Mouse (Mus musculus): Measurements from ENCODE around the gene Hpgd. TPM values are rescaled to one million over a fixed set of nuclear protein-coding genes. Genes with fewer than 3 reads are reported as not detected.
"Not testable (repeated sequence)": the region's sequence is repeated elsewhere in the genome, so short reads cannot be mapped to it uniquely, and the experiment has no call there.

Gene Hpgd
- total RNA-seq (2014; rRNA removed) (3.7 and 4.5 TPM in 2 replicates), polyA plus RNA-seq (2015; fragmentation: Nextera tagmentation; extraction: Ambion mirVana) (4.2 and 4.9 TPM in 2 replicates)

DNA sequence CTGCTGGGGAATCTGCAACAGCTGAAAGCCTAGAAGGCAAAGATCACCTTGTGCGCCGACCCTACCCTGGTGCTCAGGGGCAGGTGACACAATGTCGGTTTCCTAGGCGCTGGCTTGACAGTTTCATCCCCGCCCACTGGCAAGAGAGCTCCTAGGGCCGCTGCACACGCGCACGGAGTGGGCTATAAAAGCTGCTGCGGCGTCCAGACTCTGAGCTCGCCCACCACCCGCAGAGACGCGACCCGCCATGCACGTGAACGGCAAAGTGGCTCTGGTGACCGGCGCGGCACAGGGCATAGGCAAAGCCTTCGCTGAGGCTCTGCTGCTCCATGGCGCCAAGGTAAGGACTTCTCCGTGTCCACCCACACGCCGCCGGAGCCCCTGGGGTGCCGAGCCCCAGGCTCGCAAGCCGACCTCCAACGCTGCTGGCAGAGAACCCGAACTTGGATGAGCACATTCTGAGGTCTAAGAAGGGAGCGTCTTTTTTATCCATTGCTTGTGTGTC is at the start of gene Hpgd:
TSS of gene Hpgd (plus strand) at position 213 of the 505 bp plus-strand sequence.
- H3K4me2 ChIP-seq (ENCODE audit: low read depth) = peak within 1 kb of the TSS; percentile 96
- H3K4me3 ChIP-seq (ENCODE audit: low read depth, low read length) = peak within 1 kb of the TSS; percentile 49
- WGBS = under 1% methylated on average over 33 of the region's 33 CpGs
- ATAC-seq (peak; percentile 74), DNase-seq (peak; percentile 46)
- no peak for TF ChIP-seq CTCF (IDR thresholded peaks at IDR 0.05; ENCODE audit: low read depth)
- peak within 1 kb of the TSS; percentile 47 for H3K9ac ChIP-seq
- no peaks in the 10 kb centered on the region for H3K27me3 ChIP-seq (ENCODE audit: insufficient read depth, low read length)
- no peaks in the 10 kb centered on the region for H3K9me3 ChIP-seq (ENCODE audit: low read length)
- no peaks in the 10 kb centered on the region for H3K36me3 ChIP-seq (ENCODE audit: insufficient read depth)
- H3K4me1 ChIP-seq (ENCODE audit: insufficient read depth) = no peaks in the 10 kb centered on the region; the same call in 1 of the 2 replicates
- H3K27ac ChIP-seq (ENCODE audit: low read depth, low read length) = no peak within 1 kb of the TSS

DNA sequence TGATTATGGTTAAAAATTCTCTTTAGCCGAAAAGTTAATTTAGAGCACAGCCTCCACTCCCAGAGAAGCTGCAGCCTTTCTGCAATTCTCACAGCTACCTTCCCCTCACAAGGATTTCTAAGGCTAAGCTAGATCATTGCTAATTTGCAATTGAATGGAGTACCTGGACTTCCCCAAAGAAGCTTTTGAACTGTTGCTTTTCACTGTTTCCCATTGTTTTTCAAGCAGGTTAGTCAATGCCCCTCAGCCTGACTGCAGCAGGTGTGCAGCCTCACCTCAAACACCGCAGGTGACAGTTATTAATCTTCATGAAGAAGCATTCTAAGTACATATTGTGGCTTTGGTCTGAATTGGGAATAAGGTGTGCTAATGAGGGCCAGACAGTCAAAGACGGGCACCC is 42.7 kb upstream of the Hpgd start:
- not testable (repeated sequence) for H3K4me2 ChIP-seq (ENCODE audit: low read depth); H3K27ac ChIP-seq (ENCODE audit: low read depth, low read length); DNase-seq; H3K27me3 ChIP-seq (ENCODE audit: insufficient read depth, low read length); H3K9me3 ChIP-seq (ENCODE audit: low read length); ATAC-seq; H3K4me3 ChIP-seq (ENCODE audit: low read depth, low read length); H3K36me3 ChIP-seq (ENCODE audit: insufficient read depth); H3K4me1 ChIP-seq (ENCODE audit: insufficient read depth); H3K9ac ChIP-seq
- 56% methylated on average over 3 of the region's 3 CpGs for WGBS

DNA sequence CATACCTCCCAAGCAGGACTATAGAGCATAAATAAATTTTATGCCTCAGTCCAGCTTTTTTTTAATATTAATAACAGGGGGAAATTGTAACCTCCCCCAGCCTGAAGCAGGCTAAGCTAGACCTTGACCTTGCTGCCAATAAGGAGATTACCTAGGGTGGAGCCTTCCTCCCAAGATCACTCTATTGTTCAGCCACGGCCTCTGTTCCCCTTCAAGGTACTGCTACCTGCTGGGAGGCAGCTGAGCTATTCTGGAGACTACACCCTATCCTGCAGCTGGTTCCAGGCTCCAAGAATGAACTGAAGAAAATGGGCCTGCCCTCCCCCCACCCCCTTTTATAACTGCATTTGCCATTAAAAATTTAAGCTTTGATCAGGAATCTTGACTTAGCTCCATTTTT is 42.1 kb upstream of the Hpgd start:
- DNase-seq = no peak
- TF ChIP-seq CTCF (IDR thresholded peaks at IDR 0.05; ENCODE audit: low read depth) = no peak
- WGBS = 55% methylated on average over 1 of the region's 1 CpGs

DNA sequence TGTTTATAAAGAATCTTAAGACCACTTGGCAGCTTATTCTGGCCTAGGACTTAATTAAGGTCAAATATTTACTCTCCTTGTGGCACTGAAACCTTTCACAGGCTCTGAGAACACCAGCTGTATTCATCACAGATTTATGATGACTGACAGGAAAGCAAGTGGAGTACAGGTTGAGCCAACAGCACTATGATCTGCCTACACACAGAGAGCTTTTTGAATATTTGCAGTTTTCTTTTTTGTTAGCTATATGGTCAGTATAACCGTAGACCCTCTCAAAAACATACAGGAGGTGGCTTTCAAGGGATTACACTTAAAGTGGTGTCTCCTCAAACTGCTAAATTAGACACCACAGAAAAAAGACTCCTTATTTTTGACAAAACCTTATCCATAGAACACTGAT is 33.2 kb upstream of the Hpgd start:
- no peak for ATAC-seq
- H3K9me3 ChIP-seq (ENCODE audit: low read length) = no peaks in the 10 kb centered on the region
- WGBS = 77% methylated on average over 1 of the region's 1 CpGs

More for the DNA sequence above, 42.1 kb upstream of the Hpgd start:
- H3K36me3 ChIP-seq (ENCODE audit: insufficient read depth) = no peaks in the 10 kb centered on the region
- no peak overlapping the region for H3K4me3 ChIP-seq (ENCODE audit: low read depth, low read length)
- no peak for ATAC-seq
- no peaks in the 10 kb centered on the region for H3K9me3 ChIP-seq (ENCODE audit: low read length)
- no peak overlapping the region for H3K4me2 ChIP-seq (ENCODE audit: low read depth)
- no peaks in the 10 kb centered on the region for H3K4me1 ChIP-seq (ENCODE audit: insufficient read depth)
- H3K27ac ChIP-seq (ENCODE audit: low read depth, low read length) = no peak overlapping the region
- H3K27me3 ChIP-seq (ENCODE audit: insufficient read depth, low read length) = no peaks in the 10 kb centered on the region
- H3K9ac ChIP-seq = no peak overlapping the region

DNA sequence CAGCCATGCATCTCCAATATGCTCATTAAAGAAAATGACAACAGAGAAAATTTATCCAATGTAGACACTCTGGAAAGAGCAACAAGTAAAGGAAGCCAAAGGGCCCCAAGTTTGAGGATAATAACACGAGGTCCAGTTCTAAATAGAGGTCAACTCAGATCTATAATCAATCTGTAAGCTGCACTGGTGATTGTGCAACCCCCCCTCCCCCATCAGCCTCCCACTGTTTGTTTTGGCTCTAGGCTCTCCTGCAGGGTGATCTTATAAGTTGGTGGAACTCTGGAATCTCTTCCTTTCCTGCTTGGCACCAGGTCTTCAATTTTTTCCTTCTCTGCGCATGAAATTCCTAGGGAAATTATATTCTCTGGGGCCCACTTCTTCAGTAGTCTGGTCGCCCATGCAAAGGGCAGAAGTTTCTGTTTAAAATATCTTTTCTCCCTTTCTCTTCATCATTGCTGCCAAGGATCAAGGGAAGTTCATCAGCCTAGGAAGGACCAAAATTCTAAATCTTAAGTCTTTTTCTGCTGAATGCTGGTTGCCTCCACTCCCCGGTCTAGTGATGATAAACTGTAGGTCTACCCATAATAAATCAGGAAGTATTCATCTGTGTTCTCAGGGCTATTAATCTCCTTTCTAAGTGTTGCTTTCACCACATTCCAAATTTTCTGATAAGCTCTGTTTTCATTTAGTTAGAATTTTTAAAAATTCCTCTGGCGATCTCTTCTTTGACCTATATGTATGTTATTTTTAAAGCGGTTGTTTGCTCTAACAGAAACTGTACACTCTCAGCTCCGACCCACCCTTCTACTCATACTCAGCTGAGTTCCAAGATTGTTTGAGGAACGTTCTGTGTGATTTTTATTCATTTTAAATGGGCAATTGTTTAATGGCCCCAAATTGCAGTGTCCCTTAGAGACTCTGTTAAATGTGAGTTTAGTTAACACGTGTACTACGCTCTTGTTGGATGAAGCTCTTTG is 24.4 kb upstream of the Hpgd start:
- Histone ChIP-seq H3K36me3 (ENCODE audit: insufficient read depth) (no peaks in the 10 kb centered on the region), H3K27ac (ENCODE audit: low read depth, low read length) (no peak overlapping the region), H3K9me3 (ENCODE audit: low read length) (no peaks in the 10 kb centered on the region), H3K4me3 (ENCODE audit: low read depth, low read length) (no peak overlapping the region), H3K9ac (no peak overlapping the region), H3K4me1 (ENCODE audit: insufficient read depth) (no peaks in the 10 kb centered on the region), H3K4me2 (ENCODE audit: low read depth) (no peak overlapping the region), H3K27me3 (ENCODE audit: insufficient read depth, low read length) (no peaks in the 10 kb centered on the region)
- DNase-seq (no peak), ATAC-seq (no peak)
- TF ChIP-seq CTCF (IDR thresholded peaks at IDR 0.05; ENCODE audit: low read depth) = no peak
- 80% methylated on average over 10 of the region's 10 CpGs for WGBS

More for the DNA sequence above, 33.2 kb upstream of the Hpgd start:
- TF ChIP-seq CTCF (IDR thresholded peaks at IDR 0.05; ENCODE audit: low read depth) = no peak
- Histone ChIP-seq H3K4me1 (ENCODE audit: insufficient read depth) (no peaks in the 10 kb centered on the region), H3K27me3 (ENCODE audit: insufficient read depth, low read length) (no peaks in the 10 kb centered on the region), H3K4me2 (ENCODE audit: low read depth) (no peak overlapping the region), H3K4me3 (ENCODE audit: low read depth, low read length) (no peak overlapping the region), H3K9ac (no peak overlapping the region), H3K27ac (ENCODE audit: low read depth, low read length) (no peak overlapping the region), H3K36me3 (ENCODE audit: insufficient read depth) (no peaks in the 10 kb centered on the region)
- DNase-seq = no peak

DNA sequence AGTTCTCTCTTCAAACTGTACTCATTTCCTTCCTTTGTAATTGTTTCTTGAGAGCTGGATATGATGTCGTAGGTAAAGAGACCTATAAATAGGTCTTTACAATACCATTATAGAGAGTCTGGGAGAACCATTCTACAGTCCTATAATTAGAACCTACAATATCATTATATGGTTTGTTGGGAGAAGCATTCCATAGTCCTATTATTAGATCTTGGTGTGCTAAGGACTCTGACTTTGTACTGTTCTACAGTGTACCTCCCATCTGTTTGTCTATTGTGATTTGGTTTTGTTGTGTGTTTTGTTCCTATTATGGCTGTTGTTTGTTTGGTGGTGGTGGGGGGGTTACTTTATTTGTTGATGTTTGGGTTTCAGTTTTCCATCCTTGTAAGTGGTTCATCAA is 21.5 kb upstream of the Hpgd start:
- H3K4me1 ChIP-seq (ENCODE audit: insufficient read depth) = no peaks in the 10 kb centered on the region
- DNase-seq (no peak), ATAC-seq (no peak)
- WGBS = 40% methylated on average over 1 of the region's 1 CpGs
- TF ChIP-seq CTCF (IDR thresholded peaks at IDR 0.05; ENCODE audit: low read depth) = no peak
- H3K4me2 ChIP-seq (ENCODE audit: low read depth) = no peak overlapping the region
- no peaks in the 10 kb centered on the region for H3K9me3 ChIP-seq (ENCODE audit: low read length)
- no peaks in the 10 kb centered on the region for H3K27me3 ChIP-seq (ENCODE audit: insufficient read depth, low read length)
- H3K9ac ChIP-seq = no peak overlapping the region
- H3K27ac ChIP-seq (ENCODE audit: low read depth, low read length) = no peak overlapping the region
- no peaks in the 10 kb centered on the region for H3K36me3 ChIP-seq (ENCODE audit: insufficient read depth)
- H3K4me3 ChIP-seq (ENCODE audit: low read depth, low read length) = no peak overlapping the region

DNA sequence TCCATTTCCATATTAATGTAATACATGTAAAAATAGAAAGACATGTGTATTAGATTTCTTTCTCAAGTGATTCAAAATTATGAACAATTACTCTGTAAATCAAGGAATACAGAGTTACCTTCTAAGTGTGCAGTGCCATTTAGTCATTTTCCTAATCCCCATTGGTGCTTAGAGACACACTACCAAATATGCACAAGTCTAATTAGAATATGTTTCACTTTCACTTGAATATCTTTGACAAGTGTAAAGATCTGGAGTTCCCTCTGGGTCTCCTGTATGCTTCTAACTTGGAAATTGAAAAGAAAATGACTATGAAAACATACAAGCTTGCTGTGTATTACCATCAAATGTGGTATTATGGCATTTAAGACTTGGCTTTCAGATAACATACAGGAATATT is 19.1 kb upstream of the Hpgd start:
- ATAC-seq (peak; percentile 45; the same call in 1 of the 2 replicates), DNase-seq (no peak)

More for the DNA sequence above, 19.1 kb upstream of the Hpgd start:
- Histone ChIP-seq H3K4me1 (ENCODE audit: insufficient read depth) (no peaks in the 10 kb centered on the region), H3K9me3 (ENCODE audit: low read length) (no peaks in the 10 kb centered on the region), H3K9ac (no peak overlapping the region), H3K27ac (ENCODE audit: low read depth, low read length) (no peak overlapping the region), H3K36me3 (ENCODE audit: insufficient read depth) (no peaks in the 10 kb centered on the region), H3K4me2 (ENCODE audit: low read depth) (no peak overlapping the region), H3K4me3 (ENCODE audit: low read depth, low read length) (no peak overlapping the region), H3K27me3 (ENCODE audit: insufficient read depth, low read length) (no peaks in the 10 kb centered on the region)
- TF ChIP-seq CTCF (IDR thresholded peaks at IDR 0.05; ENCODE audit: low read depth) = no peak

All from forebrain, postnatal 0 days (tissue).